Mouse (Mus musculus): ENCODE data around the gene Sbno2. TPM values are rescaled to one million over a fixed set of nuclear protein-coding genes. Genes with fewer than 3 reads are reported as not detected.

Gene Sbno2
- total and polyA plus RNA-seq, 3 experiments, result 10.6 to 16.9 (median 11.2) TPM

DNA sequence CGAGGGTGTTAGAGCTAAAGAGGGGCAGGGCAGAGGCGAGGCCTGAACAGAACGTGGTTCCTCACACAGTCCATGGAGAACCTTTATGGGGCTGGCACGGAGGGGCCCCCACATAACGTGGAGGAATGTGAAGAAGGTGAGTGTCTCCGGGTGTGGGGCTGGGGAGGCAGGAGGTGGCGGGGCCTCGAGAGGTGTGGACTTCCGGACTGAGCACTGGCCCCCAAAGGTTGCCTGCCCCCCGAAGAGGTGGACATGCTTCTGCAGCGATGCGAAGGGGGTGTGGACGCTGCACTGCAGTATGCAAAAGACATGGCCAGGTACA, 84.1 kb downstream of the Sbno2 start:
- intact Hi-C loops (cut with DNase I), result no loop called here
- 92% methylated on average over 13 of the region's 13 CpGs for WGBS
- no peak for DNase-seq
- H3K9ac ChIP-seq (ENCODE audit: low read depth, low read length), result no peak overlapping the region
- no peaks in the 10 kb centered on the region for H3K27me3 ChIP-seq (ENCODE audit: control insufficient read depth, insufficient read depth, low read length)
- no peak overlapping the region for H3K4me3 ChIP-seq
- H3K27ac ChIP-seq, result no peak overlapping the region
- H3K36me3 ChIP-seq (ENCODE audit: control insufficient read depth, insufficient read depth, low read length), result no peaks in the 10 kb centered on the region
- TF ChIP-seq POLR2A (IDR thresholded peaks at IDR 0.05; ENCODE audit: insufficient read depth, low read depth, low read length) (no peak), EP300 (IDR thresholded peaks at IDR 0.05; ENCODE audit: insufficient read depth, low read depth, low read length) (no peak), CTCF (IDR thresholded peaks at IDR 0.05) (no peak)
- no peaks in the 10 kb centered on the region for H3K79me2 ChIP-seq (replicated peaks; ENCODE audit: control insufficient read depth, insufficient read depth, low read length)
- H3K4me1 ChIP-seq (ENCODE audit: control insufficient read depth, insufficient read depth, low read length), result peaks cover 1% of the 10 kb centered on the region; the same call in 1 of the 2 replicates

DNA sequence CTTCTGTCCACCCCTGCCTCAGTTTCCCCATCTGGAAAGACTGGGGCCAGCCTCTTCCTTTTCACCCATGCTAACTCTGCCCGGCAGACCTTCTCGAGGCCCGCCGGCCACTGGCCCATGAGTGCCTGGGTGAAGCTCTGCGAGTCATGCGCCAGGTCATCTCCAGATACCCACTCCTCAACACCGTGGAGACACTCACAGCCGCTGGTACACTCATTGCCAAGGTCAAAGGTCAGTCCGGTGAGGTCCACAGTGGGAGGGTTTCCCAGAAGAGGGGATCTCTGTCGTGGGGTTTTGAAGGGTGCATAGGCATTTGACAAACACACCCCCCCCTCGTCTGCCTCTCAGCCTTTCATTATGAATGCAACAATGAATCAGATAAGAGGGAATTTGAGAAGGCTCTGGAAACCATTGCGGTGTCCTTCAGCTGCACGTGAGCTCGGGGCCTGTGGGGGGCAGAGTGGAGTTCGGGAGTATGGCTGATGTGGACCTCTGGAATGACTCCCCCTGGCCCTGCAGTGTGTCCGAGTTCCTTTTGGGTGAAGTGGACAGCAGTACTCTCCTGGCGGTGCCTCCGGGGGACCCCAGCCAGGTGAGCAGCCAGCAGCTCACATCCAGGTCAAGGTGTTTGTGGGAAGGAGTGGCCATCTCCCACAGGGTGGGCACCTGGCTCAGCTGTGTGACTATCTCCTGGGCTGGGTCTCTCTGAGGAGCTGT, 84.6 kb downstream of the Sbno2 start:
- H3K27me3 ChIP-seq (ENCODE audit: control insufficient read depth, insufficient read depth, low read length), result no peaks in the 10 kb centered on the region
- H3K9ac ChIP-seq (ENCODE audit: low read depth, low read length), result no peak overlapping the region
- H3K4me1 ChIP-seq (ENCODE audit: control insufficient read depth, insufficient read depth, low read length), result peaks cover 1% of the 10 kb centered on the region; the same call in 1 of the 2 replicates
- no peaks in the 10 kb centered on the region for H3K79me2 ChIP-seq (replicated peaks; ENCODE audit: control insufficient read depth, insufficient read depth, low read length)
- 87% methylated on average over 18 of the region's 18 CpGs for WGBS
- no peak overlapping the region for H3K4me3 ChIP-seq
- no peaks in the 10 kb centered on the region for H3K36me3 ChIP-seq (ENCODE audit: control insufficient read depth, insufficient read depth, low read length)
- H3K27ac ChIP-seq, result no peak overlapping the region
- DNase-seq, result no peak
- intact Hi-C loops (cut with DNase I), result no loop called here
- TF ChIP-seq CTCF (IDR thresholded peaks at IDR 0.05) (no peak), EP300 (IDR thresholded peaks at IDR 0.05; ENCODE audit: insufficient read depth, low read depth, low read length) (no peak), POLR2A (IDR thresholded peaks at IDR 0.05; ENCODE audit: insufficient read depth, low read depth, low read length) (no peak)

DNA sequence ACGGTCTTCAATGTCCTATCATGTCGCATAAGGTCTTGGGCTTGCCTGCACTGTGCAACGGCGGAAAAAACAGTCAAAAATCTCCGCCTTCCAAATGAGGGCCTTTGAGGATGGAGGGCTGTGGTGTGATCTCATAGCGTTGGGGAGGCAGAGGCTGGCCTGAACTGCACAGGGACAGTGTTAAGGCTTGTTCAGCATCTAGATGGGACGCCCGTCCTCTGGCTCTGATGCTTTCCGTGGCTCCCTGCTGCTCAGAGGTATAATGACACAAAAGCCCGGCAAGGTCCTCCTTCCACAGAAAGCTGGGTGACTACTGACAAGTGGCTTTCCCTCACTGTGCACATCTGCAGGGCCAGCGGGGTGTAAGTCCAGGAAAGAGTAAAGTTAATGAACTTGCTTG, 85.2 kb downstream of the Sbno2 start:
- peak overlapping the region; percentile 71; the same call in 1 of the 2 replicates for H3K27ac ChIP-seq
- H3K27me3 ChIP-seq (ENCODE audit: control insufficient read depth, insufficient read depth, low read length), result no peaks in the 10 kb centered on the region
- H3K79me2 ChIP-seq (replicated peaks; ENCODE audit: control insufficient read depth, insufficient read depth, low read length), result no peaks in the 10 kb centered on the region
- intact Hi-C loops (cut with DNase I), result no loop called here
- H3K4me3 ChIP-seq, result no peak overlapping the region; the same call in 1 of the 2 replicates
- DNase-seq, result no peak
- TF ChIP-seq POLR2A (IDR thresholded peaks at IDR 0.05; ENCODE audit: insufficient read depth, low read depth, low read length), result no peak
- no peak for TF ChIP-seq CTCF (IDR thresholded peaks at IDR 0.05)
- no peak for TF ChIP-seq EP300 (IDR thresholded peaks at IDR 0.05; ENCODE audit: insufficient read depth, low read depth, low read length)
- H3K9ac ChIP-seq (ENCODE audit: low read depth, low read length), result no peak overlapping the region
- peaks cover 1% of the 10 kb centered on the region; the same call in 1 of the 2 replicates for H3K4me1 ChIP-seq (ENCODE audit: control insufficient read depth, insufficient read depth, low read length)
- H3K36me3 ChIP-seq (ENCODE audit: control insufficient read depth, insufficient read depth, low read length), result no peaks in the 10 kb centered on the region
- 67% methylated on average over 11 of the region's 11 CpGs for WGBS

DNA sequence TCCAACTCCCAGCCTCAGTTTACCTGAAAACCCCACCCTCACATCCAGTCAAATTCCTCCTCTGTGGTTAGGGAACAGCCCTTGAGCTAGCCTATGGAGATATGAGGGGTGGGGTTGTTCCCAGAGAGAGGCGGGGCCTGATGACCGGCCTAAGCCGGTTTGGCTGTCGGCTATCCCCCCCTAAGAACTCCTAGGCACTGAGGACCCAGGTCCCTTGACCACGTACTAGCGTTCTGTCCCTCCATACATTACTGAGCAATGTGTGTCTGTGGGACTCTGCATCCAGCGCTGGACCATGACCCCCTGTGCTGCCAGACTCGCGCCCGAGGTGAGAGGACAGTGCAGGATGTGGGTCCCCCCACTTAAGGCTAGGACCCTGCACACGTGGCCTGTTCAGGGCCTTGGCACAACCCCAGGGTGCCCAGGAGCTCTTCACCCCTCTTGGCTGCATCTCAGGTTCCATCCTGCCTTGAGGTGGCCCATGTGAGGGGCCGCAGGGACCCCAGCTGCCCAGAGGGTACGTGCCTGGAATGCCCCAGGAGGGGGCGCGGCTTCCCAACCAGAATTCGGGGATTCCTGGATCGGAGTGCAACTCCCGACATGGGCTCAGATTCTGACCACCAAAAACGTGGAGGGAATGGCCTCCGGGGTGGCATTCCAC, 85.8 kb downstream of the Sbno2 start:
- 47% methylated on average over 20 of the region's 20 CpGs for WGBS
- Histone ChIP-seq H3K9ac (ENCODE audit: low read depth, low read length) (peak overlapping the region; percentile 15; the same call in 1 of the 2 replicates), H3K27ac (peak overlapping the region; percentile 71), H3K79me2 (replicated peaks; ENCODE audit: control insufficient read depth, insufficient read depth, low read length) (no peaks in the 10 kb centered on the region), H3K4me1 (ENCODE audit: control insufficient read depth, insufficient read depth, low read length) (peaks cover 1% of the 10 kb centered on the region; the same call in 1 of the 2 replicates), H3K27me3 (ENCODE audit: control insufficient read depth, insufficient read depth, low read length) (no peaks in the 10 kb centered on the region), H3K4me3 (no peak overlapping the region; the same call in 1 of the 2 replicates), H3K36me3 (ENCODE audit: control insufficient read depth, insufficient read depth, low read length) (no peaks in the 10 kb centered on the region)
- intact Hi-C loops (cut with DNase I), result loop anchor here (2.0 kb wide), 1 partner anchor 17 kb away; no protein-coding TSS in a partner anchor
- TF ChIP-seq CTCF (IDR thresholded peaks at IDR 0.05) (peak; percentile 37), POLR2A (IDR thresholded peaks at IDR 0.05; ENCODE audit: insufficient read depth, low read depth, low read length) (no peak), EP300 (IDR thresholded peaks at IDR 0.05; ENCODE audit: insufficient read depth, low read depth, low read length) (no peak)
- peak; percentile 50 to 59 for DNase-seq

DNA sequence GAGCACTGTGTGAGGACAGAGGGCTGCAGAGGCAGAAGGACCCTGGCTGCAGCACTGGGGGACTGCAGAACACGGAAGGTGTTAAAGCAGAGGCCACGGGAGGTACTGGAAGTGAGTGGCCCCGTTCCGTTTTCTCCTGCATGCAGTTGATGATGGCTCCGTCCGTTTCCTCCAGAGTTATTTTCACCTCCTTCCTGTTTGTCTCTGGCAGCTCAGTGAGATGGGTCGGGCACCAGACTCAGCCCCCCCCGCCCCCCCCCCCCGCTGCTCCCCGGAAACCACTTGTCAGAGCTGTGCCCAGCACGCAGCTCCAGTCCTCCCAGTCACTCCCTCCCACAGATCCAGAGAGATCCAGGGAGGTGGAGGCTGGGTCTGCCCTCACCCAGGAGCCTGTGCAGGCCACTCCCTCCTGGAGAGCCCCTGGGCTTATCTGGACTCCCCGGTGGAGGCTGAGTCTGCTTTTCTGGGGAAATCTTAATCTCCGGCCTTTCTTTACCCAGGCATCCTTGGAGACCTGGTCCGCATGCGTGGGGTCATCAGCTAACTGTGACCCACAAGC, 86.6 kb downstream of the Sbno2 start:
- Histone ChIP-seq H3K27me3 (ENCODE audit: control insufficient read depth, insufficient read depth, low read length) (no peaks in the 10 kb centered on the region), H3K36me3 (ENCODE audit: control insufficient read depth, insufficient read depth, low read length) (no peaks in the 10 kb centered on the region), H3K4me3 (no peak overlapping the region), H3K27ac (peak overlapping the region; percentile 71), H3K9ac (ENCODE audit: low read depth, low read length) (peak overlapping the region; percentile 27; the same call in 1 of the 2 replicates), H3K4me1 (ENCODE audit: control insufficient read depth, insufficient read depth, low read length) (no peaks in the 10 kb centered on the region; the same call in 1 of the 2 replicates), H3K79me2 (replicated peaks; ENCODE audit: control insufficient read depth, insufficient read depth, low read length) (no peaks in the 10 kb centered on the region)
- 12% methylated on average over 15 of the region's 15 CpGs for WGBS
- peak; percentile 60 to 72 for DNase-seq
- intact Hi-C loops (cut with DNase I), result loop anchor here (2.0 kb wide), 1 partner anchor 16 kb away; no protein-coding TSS in a partner anchor
- TF ChIP-seq POLR2A (IDR thresholded peaks at IDR 0.05; ENCODE audit: insufficient read depth, low read depth, low read length), result no peak
- TF ChIP-seq CTCF (IDR thresholded peaks at IDR 0.05), result peak; percentile 32
